Mouse (Mus musculus): ENCODE results near the gene Maz.

The Maz gene

DNA sequence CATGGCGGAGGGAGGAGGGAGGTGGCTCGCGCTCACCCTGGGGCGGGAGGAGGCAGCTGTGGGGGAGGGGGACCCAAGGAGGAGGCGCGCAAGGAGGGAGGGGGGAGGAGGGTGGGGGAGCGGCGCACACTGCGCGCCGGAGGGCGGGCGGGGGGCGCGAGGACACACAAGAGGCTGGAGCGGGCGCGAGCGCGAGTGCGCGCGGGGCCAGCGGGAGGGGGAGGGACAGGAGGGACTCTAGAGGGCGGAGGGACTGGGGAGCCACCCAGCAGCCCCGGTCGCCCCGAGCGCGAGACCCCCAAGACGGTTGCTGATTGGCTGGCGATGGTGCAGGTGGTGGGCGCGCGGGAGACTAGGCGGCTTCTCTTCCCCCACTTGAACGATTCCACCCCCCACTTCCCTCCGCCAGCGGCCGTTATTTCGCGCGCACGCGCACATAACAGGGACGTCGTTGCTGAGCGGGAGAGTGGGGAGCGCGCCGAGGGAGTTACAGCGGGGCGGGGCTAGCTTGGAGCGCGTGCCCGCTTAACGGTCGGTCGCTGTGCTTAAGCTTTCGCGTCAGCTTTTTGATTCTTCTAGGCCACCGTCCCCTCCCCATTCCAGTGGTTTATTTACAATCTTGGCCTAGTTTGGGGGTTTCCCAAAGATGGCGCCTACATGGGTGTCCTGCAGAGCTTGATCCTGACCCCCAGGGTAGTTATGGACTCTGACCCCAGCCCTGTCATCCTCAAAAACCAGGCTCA lies at the start of gene Maz:
Gene Maz (minus strand): TSS at position 54 of the 743 bp plus-strand sequence.
- DNase-seq (ENCODE audit: low spot score in 2 of 2), result peak; percentile 99

DNA sequence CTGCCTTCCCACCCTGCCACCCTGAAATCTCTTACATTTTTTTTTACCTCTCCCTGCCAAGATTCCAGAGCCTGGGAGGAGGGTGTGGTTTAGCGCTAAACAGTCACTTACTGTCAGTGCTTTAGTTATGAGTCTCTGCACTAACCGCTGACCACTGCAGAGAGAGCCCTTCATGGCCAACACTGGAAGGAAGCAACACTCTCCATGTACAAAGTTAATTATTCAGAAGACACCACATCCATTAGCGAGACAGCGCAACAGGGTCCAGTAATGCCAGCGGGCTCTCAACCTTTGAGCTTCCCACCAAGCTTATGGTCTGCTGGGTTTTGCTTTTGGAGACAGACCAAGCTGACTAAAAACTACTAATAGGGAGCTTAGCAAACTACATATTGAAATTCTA lies 49.4 kb upstream of the Maz start:
- DNase-seq (ENCODE audit: low spot score in 2 of 2), result no peak

DNA sequence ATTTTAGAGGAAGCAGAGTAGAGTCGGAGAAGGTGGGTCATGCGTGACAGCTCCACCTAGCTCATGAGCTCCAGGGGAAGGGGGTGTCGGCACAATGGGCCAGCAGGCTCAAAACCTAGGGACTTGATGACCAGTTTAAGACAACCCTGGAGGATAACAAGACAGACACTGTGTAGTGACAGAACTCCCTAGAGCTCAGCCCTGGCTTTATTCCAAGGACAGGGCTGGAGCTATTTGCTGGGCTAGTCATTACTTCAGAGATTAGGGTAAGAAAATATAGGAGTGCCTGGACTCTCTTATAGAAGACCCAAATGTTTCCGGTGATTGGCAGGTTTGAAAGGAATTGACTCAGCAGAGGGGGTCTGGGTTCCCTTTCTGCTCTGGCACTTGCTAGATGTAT lies 46.4 kb upstream of the Maz start:
- no peak for DNase-seq (ENCODE audit: low spot score in 2 of 2)

DNA sequence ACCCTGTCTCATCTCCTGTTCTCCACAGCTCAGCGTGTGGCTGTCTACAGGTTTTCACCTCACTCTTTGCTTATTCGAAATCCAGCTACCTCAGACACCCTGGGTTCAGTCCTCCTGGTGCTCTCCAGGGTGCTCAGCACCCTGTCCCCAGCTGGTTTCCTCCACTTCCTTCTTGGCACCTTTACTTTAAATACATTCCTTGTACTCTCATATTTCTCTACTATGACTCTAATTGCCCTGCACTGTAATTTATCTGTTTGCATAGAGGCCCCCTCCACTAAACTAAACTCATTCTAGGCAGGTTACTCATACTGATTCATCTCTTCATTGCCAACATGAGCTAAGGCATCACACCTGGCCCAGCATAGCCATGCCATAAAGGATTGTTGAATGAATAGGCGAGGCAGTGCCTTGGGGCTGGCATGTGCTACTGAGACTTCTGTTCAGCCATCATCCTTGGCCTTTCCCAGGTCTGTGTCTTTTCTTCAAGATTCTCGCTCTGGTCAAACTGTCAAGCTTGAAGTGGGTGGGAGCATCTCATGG lies 44.1 kb upstream of the Maz start:
- no peak for DNase-seq (ENCODE audit: low spot score in 2 of 2)

DNA sequence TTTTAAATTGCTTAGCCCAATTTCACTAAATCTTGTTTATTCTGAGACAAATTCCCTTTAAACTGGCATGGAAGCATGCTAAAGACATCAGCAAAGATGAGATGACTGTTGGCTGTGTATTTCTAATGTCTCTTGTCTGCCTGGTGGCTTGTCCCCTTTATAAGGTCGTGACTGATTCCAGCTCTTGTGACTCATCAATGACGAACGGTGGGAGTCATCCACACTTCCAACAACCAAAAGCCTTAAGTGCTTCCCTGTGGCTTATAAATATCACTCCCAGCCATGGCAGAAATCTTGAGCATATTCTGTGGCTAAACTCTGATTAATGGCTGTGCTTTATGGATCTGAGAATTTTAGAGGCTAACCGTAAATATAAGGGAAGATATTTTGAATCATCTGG lies 39.5 kb upstream of the Maz start:
- DNase-seq (ENCODE audit: low spot score in 2 of 2), result no peak

DNA sequence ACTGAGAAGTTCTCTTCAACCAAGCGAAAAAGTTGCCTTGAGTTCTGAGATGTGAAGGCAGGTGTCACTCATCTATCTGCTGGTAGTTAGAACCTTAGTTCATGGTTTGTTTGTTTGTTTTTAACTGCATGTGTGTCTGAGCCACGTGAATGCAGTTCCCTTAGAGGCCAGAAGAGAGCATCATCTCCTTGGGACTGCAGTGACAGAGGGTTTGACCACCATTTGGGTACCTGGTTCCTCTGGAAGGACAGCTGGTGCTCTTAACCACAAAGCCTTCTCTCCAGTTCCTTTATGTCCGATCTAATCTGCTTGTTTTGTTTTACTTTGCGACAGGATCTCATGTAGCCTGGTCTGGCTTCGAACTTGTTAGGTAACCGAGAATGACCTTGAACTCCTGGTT lies 38.7 kb upstream of the Maz start:
- no peak for DNase-seq (ENCODE audit: low spot score in 2 of 2)

DNA sequence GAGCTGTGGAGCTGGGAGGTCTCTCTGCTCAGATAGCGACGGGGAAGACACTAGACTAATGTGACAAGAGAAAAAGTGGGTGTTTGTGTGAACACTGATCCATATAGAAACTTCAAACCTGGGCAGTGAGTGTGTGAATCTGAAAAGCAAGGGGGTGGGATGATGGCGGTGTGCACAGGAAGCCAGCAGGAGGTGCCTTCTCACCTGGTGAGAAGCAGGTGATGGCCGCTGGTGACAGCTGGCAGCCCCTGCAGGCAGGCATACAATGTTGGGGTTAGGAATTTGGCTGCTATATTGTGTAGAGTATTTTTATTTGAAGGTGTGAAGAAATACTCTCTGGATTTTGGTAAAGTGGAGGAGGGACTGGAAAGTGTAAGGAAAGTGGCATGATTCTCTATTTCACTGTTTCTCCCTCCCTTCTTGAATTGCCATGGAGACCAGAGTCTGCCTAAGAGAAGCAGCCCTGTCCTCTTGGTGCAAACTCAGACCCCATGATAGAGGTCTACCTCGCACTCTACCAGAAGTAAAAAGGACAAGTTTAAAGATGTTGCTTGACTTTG lies 28.3 kb upstream of the Maz start:
- peak; percentile 17 to 29 for DNase-seq (ENCODE audit: low spot score in 2 of 2)

DNA sequence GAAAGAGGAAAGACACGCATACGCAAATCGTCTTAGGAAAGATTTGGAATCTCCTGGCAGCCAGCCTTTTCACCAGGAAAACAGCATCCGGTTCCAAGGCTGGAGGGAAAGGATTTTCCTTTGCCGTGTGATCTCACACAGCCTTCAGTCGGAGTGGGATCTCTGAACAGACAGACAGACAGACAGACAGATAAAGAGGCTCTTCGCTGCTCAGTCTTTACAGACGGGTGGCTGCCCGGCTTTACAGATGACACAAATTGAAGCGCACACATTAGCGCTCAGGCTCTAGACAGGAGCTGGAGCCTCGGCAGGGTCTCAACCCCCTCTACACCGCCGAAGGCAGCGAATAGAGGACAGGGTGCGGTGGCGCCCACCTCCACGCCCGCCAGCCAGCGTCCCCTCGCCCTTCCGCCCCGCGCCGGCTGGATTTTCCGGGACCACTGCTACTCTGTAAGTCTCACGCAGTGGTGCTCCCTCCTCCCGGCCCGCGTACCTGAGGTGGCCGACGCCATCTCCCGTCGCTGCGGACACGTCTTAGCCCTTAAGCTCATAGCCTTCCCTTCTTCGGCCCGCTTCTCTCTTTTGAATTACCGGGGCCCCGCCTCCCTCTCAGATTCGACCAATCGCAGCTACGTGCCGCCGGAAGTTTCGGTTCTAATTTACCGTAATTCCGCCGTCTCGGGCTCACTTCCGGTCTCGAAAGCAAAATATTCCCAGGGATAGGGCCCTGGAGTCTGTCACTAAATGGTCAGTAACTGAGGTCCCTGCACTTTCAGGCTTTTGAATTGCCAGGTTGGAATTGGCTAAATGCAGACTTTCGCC lies 15.2 kb upstream of the Maz start, which contains the start of gene Kif22:
Gene Kif22 (minus strand): TSS at position 621 of the 822 bp plus-strand sequence.
- DNase-seq (ENCODE audit: low spot score in 2 of 2), result peak; percentile 87 to 91

DNA sequence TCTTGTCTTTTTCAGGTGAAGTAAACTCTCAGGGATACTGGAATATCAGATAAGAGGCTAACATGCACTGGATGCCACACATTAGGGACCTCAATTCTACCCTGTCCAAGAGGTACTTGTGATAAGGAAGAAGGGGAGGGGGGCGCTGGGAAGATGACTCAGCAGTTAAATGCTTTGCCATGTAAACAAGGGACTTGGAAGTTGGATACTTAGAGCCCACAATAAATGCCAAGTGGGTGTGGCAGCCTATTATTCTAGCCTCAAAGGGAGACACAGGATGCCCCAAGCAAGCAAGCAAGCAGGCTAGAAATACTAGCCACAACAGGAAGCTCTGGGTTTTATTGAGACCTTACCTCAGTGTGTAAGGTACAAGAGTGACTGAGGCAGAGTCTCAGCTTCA lies 4.4 kb upstream of the Maz start:
- no peak for DNase-seq (ENCODE audit: low spot score in 2 of 2)

DNA sequence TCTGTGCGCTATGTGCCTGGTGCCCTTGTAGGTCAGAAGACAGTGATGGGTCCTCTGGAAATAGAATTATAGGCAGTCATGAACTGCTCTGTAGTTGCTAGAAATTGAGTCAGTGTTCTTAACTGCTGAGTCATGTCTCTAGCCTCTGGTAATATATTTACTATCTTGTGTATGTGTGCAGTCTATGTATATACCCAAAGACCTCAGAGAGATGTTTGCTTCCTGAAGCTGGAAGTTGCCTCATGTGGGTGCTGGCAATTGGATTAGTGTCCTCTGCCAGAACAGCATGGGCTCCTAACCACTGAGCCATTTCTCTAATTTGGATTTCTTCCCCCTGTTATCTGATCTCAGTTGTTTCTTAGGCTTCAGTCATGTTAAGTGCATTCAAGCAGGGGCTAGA lies 3.3 kb upstream of the Maz start:
- DNase-seq (ENCODE audit: low spot score in 2 of 2), result no peak

DNA sequence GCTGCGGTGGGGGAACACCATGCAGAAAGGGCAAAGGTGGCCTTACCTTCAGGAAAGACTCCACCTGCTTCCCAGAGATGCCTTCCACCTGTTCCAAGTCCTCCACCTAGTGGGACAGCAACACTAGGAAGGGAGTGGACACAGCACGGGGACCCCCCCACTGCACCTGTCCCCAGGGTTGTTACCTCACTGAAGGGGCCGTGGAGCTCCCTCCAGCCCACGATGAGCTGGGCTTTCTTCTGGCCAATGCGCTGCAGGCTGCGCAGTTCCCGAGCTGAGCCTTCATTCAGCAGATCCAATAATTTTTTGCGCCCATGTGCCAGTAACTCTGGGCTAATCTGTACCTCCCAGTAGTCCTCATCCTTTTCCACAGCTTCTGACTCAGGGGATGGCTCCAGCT lies 1.0 kb upstream of the Maz start:
- peak in 1 of 2 experiments; percentile 45 for DNase-seq (ENCODE audit: low spot score in 2 of 2)

DNA sequence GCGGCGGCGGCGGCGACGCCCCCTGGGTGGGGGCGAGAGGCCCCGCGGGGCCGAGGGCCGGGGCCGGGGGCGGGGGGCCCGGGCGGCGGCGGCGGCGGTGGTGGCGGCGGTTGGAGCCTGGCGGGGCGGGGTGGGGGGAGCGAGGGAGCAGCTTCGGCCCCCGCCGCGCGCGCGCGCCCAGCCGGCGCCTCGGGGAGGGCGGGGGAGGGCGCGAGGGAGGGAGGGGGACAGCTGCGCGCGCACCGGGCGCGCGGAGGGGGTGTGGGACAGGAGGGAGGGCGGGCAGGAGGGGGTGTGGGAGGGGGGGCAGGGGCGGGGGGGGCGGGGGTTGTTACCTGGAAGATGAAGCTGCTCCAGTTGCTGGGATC lies 237 bp downstream of the Maz start:
- no peak for DNase-seq (ENCODE audit: low spot score in 2 of 2)

DNA sequence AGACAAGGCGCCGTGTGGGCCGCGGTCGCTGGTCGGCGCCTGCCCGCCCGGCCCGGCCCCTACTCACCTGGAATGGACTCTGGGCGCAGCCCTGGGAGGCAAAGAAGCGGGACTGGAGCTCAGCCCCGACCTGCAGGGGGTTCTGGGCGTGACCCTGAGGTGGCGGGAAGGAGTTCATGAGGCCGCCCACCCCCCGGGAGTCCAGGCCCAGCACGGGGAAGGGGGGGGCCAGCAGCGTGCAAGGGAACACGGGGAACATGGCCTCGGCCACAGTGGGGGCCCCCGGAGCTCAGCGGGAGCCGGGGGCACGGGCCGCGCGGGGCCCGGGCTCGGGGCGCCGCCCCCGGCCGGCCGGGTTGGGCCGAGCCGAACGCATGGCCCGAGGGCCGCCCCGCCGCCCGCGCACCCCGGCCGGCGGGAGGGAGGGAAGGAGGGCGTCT lies 656 bp downstream of the Maz start:
- DNase-seq (ENCODE audit: low spot score in 2 of 2), result peak in 1 of 2 experiments; percentile 39

DNA sequence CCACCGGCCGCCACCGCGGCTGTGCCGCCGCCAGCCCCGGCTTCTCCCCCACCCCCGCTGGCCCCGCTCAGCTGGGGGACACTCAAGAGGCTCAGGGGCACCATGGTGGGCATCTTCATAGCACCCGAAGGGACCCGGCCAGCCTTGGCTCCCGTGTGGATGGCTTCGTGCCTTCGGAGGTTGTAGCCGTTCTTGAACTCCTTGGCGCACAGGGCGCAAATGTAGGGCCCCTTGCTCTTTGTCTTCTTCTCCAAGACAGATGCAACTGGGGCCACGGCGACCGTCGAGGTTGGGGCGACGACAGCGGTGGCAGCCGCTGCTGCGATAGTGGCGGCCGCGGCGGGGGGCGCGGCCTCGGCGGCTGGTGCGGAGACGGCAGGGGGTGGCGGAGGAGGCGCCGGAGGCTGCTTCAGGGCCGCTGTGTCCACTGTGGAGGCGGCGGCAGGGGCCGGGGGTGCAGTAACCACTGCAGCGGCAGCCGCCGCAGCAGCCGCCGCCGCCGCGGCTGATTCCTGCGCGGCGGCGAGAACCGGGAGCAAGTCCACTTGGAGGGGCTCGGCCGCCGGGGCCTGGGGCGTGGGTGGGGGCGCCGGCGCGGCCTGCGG lies 1.2 kb downstream of the Maz start:
- DNase-seq (ENCODE audit: low spot score in 2 of 2), result no peak

DNA sequence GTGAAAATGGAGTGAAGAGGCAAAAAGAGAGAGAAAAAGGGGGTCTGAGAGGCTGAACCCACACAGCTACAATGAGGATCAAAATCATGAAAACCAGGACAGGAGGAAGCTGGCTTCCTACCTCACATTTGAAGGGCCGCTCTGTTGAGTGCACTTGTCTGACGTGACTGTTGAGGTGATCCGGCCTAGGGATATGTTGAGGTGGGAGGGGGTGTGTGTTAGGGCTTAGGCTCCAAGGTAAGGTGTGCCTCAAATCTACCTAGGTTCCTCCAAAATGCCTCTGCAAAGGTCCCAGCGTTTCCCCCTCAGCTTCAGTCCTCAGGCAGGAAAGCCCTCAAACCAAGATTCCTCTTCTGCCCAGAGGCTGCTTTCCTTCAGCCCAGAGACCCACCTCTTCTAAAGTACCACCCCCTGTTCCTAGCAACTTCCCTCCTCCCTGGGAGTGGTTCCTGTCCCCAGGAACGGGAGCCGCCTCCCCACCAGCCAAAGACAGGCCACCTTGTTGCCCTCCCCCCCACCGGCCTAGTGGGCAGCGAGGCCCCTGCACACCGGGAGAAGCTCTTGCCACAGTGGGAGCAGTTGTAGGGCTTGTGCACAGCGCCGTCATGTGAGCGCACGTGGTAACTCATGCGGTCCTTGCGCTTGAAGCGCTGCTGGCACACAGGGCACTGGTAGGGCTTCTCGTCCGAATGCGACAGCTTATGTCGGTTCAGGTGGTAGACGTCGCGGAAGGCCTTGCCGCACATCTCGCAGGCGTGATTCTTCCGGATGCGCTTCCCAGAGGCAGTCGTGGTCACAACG lies 1.9 kb downstream of the Maz start:
- DNase-seq (ENCODE audit: low spot score in 2 of 2), result peak; percentile 75 to 84

DNA sequence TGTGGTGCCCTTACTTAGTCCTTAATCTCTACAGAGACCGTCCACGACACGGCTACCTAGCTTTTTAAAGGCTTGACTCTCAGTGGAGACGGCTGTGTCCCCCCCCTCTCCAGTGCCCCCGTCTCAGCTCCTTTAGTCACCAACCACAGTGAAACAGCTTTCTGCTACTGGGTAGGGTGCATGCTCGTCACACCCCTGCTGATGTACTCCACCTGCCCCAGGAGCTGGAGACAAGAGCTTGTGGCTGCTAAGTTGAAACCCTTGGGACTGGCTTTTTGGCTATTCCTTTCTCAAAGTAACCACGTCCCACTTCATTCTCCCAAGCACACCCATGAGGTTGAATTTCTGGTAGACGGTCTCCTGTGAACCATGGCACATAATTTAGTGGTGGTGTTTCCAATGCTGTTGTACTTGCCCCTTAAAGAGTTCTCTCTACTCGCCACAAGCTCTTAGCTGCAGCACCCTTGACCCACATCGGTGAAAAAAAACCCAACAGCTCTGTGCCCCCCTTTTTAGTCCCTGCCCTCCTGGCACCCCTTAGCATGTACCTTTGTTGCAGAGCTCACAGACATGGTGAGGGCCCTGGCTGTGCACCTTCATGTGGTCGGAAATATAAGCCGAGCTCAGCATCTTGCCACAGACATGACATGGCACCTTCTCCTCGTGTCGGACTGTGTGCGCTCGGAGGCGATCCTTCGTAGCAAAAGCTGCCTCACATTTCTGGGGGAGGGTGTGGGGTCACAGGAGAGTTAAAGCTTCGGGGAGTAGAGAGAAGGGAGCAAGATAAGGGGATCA lies 2.7 kb downstream of the Maz start:
- DNase-seq (ENCODE audit: low spot score in 2 of 2), result peak in 1 of 2 experiments; percentile 12

DNA sequence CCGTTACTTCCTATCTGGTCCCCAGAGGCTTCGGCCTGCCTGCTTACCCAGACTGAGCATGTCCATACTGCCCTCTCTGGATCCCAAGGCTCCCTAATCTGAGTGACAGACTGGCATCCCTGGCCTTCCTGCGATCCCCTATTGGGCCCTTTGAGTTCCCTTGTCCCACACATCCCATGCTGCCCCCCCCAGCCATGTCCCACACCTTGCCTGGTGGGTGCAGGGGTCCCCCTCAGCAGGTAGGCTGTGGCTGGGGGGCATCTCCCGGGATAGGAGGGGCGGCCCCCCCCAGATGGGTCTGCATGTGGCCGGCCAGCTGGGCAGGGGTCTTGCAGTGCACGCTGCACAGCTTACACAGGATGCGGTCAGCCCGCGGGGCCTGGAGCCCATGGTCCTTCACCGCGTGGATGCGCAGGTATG lies 3.6 kb downstream of the Maz start:
- DNase-seq (ENCODE audit: low spot score in 2 of 2), result no peak

DNA sequence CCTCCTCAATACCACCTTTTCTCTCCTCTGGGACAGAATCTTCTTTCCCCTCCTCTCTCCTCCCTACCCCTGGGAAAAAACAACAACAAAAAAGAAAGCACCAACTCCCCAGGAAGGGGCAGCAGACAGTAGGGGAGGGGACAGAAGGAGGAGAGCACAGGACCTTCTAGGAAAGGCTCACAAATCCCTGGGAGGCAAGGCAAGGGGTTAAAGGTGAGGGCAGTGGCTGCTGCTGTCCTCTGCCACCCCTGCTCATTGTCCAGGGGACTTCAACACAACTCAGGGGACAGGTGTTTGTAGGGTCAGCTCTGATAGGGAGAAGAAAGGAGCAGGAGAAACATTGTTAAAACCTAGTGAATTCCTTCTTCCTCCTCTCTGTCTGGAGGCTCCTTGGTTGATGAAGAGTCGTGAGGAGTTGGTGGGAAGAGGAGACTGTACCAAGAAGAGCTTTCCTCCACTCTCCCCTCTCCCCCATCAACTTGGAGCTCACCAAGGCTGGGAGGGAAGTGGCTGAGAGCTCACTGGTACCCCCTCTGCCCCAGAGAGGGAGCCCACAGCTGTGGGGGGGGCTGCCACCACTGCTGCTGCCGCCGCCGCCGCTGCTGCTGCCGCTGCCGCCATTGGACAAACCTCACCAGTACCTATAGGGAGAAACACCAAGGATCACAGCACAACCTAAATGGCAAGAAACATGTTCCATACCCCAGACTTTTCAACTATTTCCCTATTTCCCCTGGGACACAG lies 4.1 kb downstream of the Maz start:
- DNase-seq (ENCODE audit: low spot score in 2 of 2), result no peak

All from frontal cortex, postnatal 36 days (tissue).